Mouse (Mus musculus) spleen, adult 2 months (tissue): ENCODE results near the gene Gse1.

ENCODE experiments used
- CTCF ChIP-seq: fragments of 200-500 bp; IDR thresholded peaks from 2 replicates; pipeline ENCODE4 v1.5.1; 2011; ENCODE audit warnings: mild to moderate bottlenecking, inconsistent platforms; ENCODE audit not compliant: insufficient read depth, insufficient read length, insufficient replicate concordance; ENCODE audit errors: extremely low read depth
- POLR2A ChIP-seq: fragments of 200-500 bp; IDR thresholded peaks from 2 replicates; pipeline ENCODE4 v1.6.1; 2011; ENCODE audit warnings: low read depth, low read length, inconsistent platforms

GRCm38 (mm10) chr8:120371725-120372457 is 143.6 kb downstream of the Gse1 start:
- TF ChIP-seq CTCF (no peak), POLR2A (no peak)
